Mouse (Mus musculus): ENCODE data around the gene Nat8f7. TPM values are rescaled to one million over a fixed set of nuclear protein-coding genes. Genes with fewer than 3 reads are reported as not detected.
"Not testable (repeated sequence)": the region's sequence is repeated elsewhere in the genome, so short reads cannot be mapped to it uniquely, and the experiment has no call there.

Gene Nat8f7
- polyA plus RNA-seq (2014; fragmentation: Nextera tagmentation; extraction: Ambion mirVana) = not detected in 2 replicates

DNA sequence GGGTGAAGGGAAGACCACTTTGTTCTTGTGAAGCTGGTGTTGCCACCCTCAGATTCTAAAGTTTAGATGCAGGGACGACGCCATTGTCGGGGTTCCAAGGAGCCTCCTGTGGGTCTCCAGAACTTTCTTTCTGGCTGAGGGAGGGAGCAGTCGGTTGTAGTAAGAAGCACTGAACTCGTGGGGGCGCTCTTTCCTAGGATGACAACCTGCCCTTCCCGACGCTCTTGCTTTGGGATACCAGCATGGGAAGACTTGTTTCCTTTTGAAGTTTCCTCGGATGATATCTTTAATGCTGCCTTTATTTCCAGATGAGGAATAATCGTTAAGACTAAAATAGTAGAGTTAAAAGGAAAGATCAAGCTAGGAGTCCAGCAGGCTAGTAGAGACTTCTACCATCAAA, at the start of gene Nat8f7:
Gene Nat8f7 (minus strand): TSS at position 101 of the 400 bp plus-strand sequence.
- not testable (repeated sequence) for DNase-seq (ENCODE audit: low spot score)

GRCm38 (mm10) chr6:85762678-85763077, 49.7 kb upstream of the Nat8f7 start:
- H3K9me3 ChIP-seq (ENCODE audit: control insufficient read depth, low read length); DNase-seq (ENCODE audit: low spot score); H3K9ac ChIP-seq (ENCODE audit: low read length); H3K4me2 ChIP-seq (ENCODE audit: low read depth); H3K27ac ChIP-seq (ENCODE audit: low read depth, low read length); H3K4me1 ChIP-seq (ENCODE audit: control insufficient read depth, insufficient read depth, low read length); H3K27me3 ChIP-seq (ENCODE audit: control insufficient read depth, insufficient read depth, low read length); H3K4me3 ChIP-seq (ENCODE audit: low read depth, low read length); ATAC-seq (ENCODE audit: insufficient read depth, low FRiP score, low TSS enrichment); H3K36me3 ChIP-seq (ENCODE audit: control insufficient read depth, insufficient read depth, low read length): not testable (repeated sequence)
- WGBS = 82% methylated on average over 1 of the region's 2 CpGs

More for the DNA sequence above, at the start of gene Nat8f7:
- H3K36me3 ChIP-seq (ENCODE audit: control insufficient read depth, insufficient read depth, low read length); ATAC-seq (ENCODE audit: insufficient read depth, low FRiP score, low TSS enrichment); H3K27me3 ChIP-seq (ENCODE audit: control insufficient read depth, insufficient read depth, low read length); H3K4me1 ChIP-seq (ENCODE audit: control insufficient read depth, insufficient read depth, low read length); H3K4me3 ChIP-seq (ENCODE audit: low read depth, low read length); H3K27ac ChIP-seq (ENCODE audit: low read depth, low read length); H3K9me3 ChIP-seq (ENCODE audit: control insufficient read depth, low read length); H3K9ac ChIP-seq (ENCODE audit: low read length); H3K4me2 ChIP-seq (ENCODE audit: low read depth): not testable (repeated sequence)
- WGBS = 85% methylated on average over 9 of the region's 10 CpGs

DNA sequence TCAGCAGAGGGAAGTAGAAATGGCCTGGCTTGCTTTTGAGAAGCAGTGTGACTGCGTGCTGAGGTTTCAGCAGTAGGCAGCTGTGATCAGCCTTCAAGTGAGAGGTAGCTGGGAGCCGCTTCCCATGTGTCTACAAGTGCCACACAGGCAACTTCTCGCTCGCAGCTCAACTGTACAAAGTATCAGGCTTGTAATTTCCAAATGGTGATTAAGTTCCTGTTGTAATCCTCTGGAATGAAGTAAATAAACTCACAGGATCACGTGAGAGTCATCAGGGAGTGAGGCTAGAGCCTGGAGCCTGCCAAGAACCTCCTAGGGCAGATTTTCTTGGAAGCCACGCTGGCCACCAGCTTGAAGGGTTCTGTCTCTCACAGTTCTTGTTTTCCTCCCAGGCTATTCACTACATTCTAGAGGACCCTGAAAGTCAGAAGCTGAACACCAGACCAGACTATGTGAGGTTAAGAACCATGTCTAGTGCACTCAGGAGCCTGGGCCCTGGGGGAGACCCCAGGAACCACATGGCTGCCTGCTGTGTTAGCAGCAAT, 42.8 kb upstream of the Nat8f7 start:
- not testable (repeated sequence) for ATAC-seq (ENCODE audit: insufficient read depth, low FRiP score, low TSS enrichment); H3K4me3 ChIP-seq (ENCODE audit: low read depth, low read length); H3K9me3 ChIP-seq (ENCODE audit: control insufficient read depth, low read length); H3K4me1 ChIP-seq (ENCODE audit: control insufficient read depth, insufficient read depth, low read length); DNase-seq (ENCODE audit: low spot score); H3K27me3 ChIP-seq (ENCODE audit: control insufficient read depth, insufficient read depth, low read length); H3K36me3 ChIP-seq (ENCODE audit: control insufficient read depth, insufficient read depth, low read length); H3K9ac ChIP-seq (ENCODE audit: low read length); H3K4me2 ChIP-seq (ENCODE audit: low read depth); H3K27ac ChIP-seq (ENCODE audit: low read depth, low read length)
- 76% methylated on average over 3 of the region's 6 CpGs for WGBS

DNA sequence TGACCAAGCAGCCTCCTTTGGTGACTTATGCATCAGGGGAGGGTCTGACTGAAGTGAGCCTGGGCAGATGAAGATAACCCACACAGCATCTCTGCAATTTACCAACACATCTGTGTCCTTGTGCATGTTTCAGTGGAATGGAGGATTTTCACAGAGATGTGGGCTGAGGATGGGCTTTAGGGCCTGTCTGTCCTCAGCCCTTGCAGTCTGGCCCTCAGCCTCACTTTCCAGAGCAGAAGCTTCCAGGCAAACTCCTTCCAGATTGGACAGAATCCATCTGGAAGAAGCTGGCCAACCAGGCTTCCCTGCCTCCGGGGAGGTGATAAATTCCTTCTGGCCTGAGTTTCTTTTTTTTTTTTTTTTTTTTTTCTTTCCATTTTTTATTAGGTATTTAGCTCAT, 3.4 kb downstream of the Nat8f7 start:
- not testable (repeated sequence) for H3K4me3 ChIP-seq (ENCODE audit: low read depth, low read length); H3K36me3 ChIP-seq (ENCODE audit: control insufficient read depth, insufficient read depth, low read length); DNase-seq (ENCODE audit: low spot score); H3K4me2 ChIP-seq (ENCODE audit: low read depth); H3K27ac ChIP-seq (ENCODE audit: low read depth, low read length); H3K4me1 ChIP-seq (ENCODE audit: control insufficient read depth, insufficient read depth, low read length); H3K27me3 ChIP-seq (ENCODE audit: control insufficient read depth, insufficient read depth, low read length); H3K9ac ChIP-seq (ENCODE audit: low read length); H3K9me3 ChIP-seq (ENCODE audit: control insufficient read depth, low read length); ATAC-seq (ENCODE audit: insufficient read depth, low FRiP score, low TSS enrichment)
- 100% methylated on average over 1 of the region's 1 CpGs for WGBS

GRCm38 (mm10) chr6:85709206-85709605, 3.8 kb downstream of the Nat8f7 start:
- H3K36me3 ChIP-seq (ENCODE audit: control insufficient read depth, insufficient read depth, low read length); H3K9me3 ChIP-seq (ENCODE audit: control insufficient read depth, low read length); H3K9ac ChIP-seq (ENCODE audit: low read length); ATAC-seq (ENCODE audit: insufficient read depth, low FRiP score, low TSS enrichment); H3K27ac ChIP-seq (ENCODE audit: low read depth, low read length); H3K4me2 ChIP-seq (ENCODE audit: low read depth); H3K4me1 ChIP-seq (ENCODE audit: control insufficient read depth, insufficient read depth, low read length); H3K27me3 ChIP-seq (ENCODE audit: control insufficient read depth, insufficient read depth, low read length); DNase-seq (ENCODE audit: low spot score); H3K4me3 ChIP-seq (ENCODE audit: low read depth, low read length): not testable (repeated sequence)
- 95% methylated on average over 5 of the region's 5 CpGs for WGBS

- H3K4me2 ChIP-seq (ENCODE audit: low read depth); H3K9me3 ChIP-seq (ENCODE audit: control insufficient read depth, low read length); ATAC-seq (ENCODE audit: insufficient read depth, low FRiP score, low TSS enrichment); H3K4me3 ChIP-seq (ENCODE audit: low read depth, low read length); H3K27me3 ChIP-seq (ENCODE audit: control insufficient read depth, insufficient read depth, low read length); H3K27ac ChIP-seq (ENCODE audit: low read depth, low read length); H3K36me3 ChIP-seq (ENCODE audit: control insufficient read depth, insufficient read depth, low read length); H3K9ac ChIP-seq (ENCODE audit: low read length); H3K4me1 ChIP-seq (ENCODE audit: control insufficient read depth, insufficient read depth, low read length); DNase-seq (ENCODE audit: low spot score): not testable (repeated sequence)
- 94% methylated on average over 2 of the region's 4 CpGs for WGBS
These were observed 11.1 kb downstream of the Nat8f7 start for GRCm38 (mm10) chr6:85701943-85702342.

Small RNA genes within 50 kb of the gene (microRNA-seq; reads per million reads assigned to microRNA genes)
- gene Gm27317 = not detected

Other genes with a start within 250 kb of the Nat8f7 start
- 0.78 and 1.1 TPM in 2 replicates for gene Fbxo41, start 210.2 kb downstream of the Nat8f7 start, polyA plus RNA-seq (2014; fragmentation: Nextera tagmentation; extraction: Ambion mirVana)
- gene Egr4, start 199.6 kb downstream of the Nat8f7 start, polyA plus RNA-seq (2014; fragmentation: Nextera tagmentation; extraction: Ambion mirVana) = not detected in 2 replicates
- gene Alms1, start 125.7 kb downstream of the Nat8f7 start, polyA plus RNA-seq (2014; fragmentation: Nextera tagmentation; extraction: Ambion mirVana) = 6.8 and 7.0 TPM in 2 replicates
- not detected in 2 replicates for gene Nat8f3, start 52.5 kb upstream of the Nat8f7 start, polyA plus RNA-seq (2014; fragmentation: Nextera tagmentation; extraction: Ambion mirVana)
- not detected in 2 replicates for gene Nat8f6, start 107.7 kb upstream of the Nat8f7 start, polyA plus RNA-seq (2014; fragmentation: Nextera tagmentation; extraction: Ambion mirVana)
- gene Nat8f5, start 107.8 kb upstream of the Nat8f7 start, polyA plus RNA-seq (2014; fragmentation: Nextera tagmentation; extraction: Ambion mirVana) = not detected in 2 replicates
- not detected in 2 replicates for gene Nat8, start 118.9 kb upstream of the Nat8f7 start, polyA plus RNA-seq (2014; fragmentation: Nextera tagmentation; extraction: Ambion mirVana)
- not detected in 2 replicates for gene Nat8f2, start 156.0 kb upstream of the Nat8f7 start, polyA plus RNA-seq (2014; fragmentation: Nextera tagmentation; extraction: Ambion mirVana)
- gene Nat8f4, start 191.7 kb upstream of the Nat8f7 start, polyA plus RNA-seq (2014; fragmentation: Nextera tagmentation; extraction: Ambion mirVana) = 4.2 and 4.7 TPM in 2 replicates
- gene Tprkb, start 198.7 kb upstream of the Nat8f7 start, polyA plus RNA-seq (2014; fragmentation: Nextera tagmentation; extraction: Ambion mirVana) = 27.5 and 34.0 TPM in 2 replicates
- gene Nat8f1, start 202.5 kb upstream of the Nat8f7 start, polyA plus RNA-seq (2014; fragmentation: Nextera tagmentation; extraction: Ambion mirVana) = 5.8 and 6.4 TPM in 2 replicates
- gene Dusp11, start 248.5 kb upstream of the Nat8f7 start, polyA plus RNA-seq (2014; fragmentation: Nextera tagmentation; extraction: Ambion mirVana) = 45.0 and 46.9 TPM in 2 replicates

Measured in neural tube, embryonic 11.5 days (tissue).